ENCODE assay signal across 9 mouse cellular contexts in the genomic region with DNA sequence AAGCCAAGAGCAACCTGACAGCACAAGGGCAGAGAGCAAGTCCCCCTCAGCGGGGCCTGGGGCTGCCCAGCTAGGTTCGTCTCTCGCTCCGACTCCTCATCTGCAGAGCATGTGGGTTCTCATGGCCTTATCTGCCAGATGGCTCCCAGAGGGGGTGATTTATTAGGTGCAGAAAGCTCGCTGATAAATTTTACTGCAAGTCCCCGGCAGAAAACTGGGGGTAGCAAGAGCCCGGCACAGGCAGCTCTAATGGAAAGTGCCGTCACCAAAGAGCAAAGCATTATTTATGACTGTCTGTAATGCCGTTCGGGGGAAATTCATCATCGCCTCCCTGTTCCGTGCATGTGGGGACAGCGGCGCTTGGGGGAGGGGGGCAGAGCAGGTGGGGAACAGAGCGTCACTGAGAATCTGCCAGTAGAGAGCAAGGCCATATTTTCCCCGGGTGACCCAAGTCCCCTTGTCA.
A peak's percentile ranks its signal among the peaks of the same experiment; 100 is the strongest.
DNase-seq lines count a peak whose midpoint lies in the region; ATAC-seq lines count a peak whose summit lies in the region.
"Had no signal": no experiment of that assay in that cellular context is flagged by ENCODE, and none has a peak within 500 bp of the region (broad histone marks: within the 10 kb centered on the region; RNA-seq: fewer than 3 reads in every experiment).

No protein-coding gene starts in this region.

- peaks cover 38% of the 10 kb centered on the region for H3K4me1 ChIP-seq in limb, embryonic 10.5 days
- peaks cover 9% of the 10 kb centered on the region; the same call in 1 of the 2 replicates for H3K4me1 ChIP-seq in stomach, embryonic 15.5 days

- H3K4me2 ChIP-seq in stomach, embryonic 15.5 days = peak overlapping the region; percentile 46

- H3K36me3 ChIP-seq in limb, embryonic 10.5 days = no peaks in the 10 kb centered on the region
- H3K36me3 ChIP-seq in stomach, embryonic 15.5 days = no peaks in the 10 kb centered on the region

- 5% methylated on average over 16 of the region's 16 CpGs for WGBS in limb, embryonic 10.5 days
- 10% methylated on average over 16 of the region's 16 CpGs for WGBS in stomach, embryonic 15.5 days

- no peak for ATAC-seq in stomach, embryonic 15.5 days (ENCODE audit: insufficient read depth, low FRiP score, low read depth)

- peak overlapping the region; percentile 40 for H3K4me3 ChIP-seq in limb, embryonic 10.5 days
- no peak overlapping the region for H3K4me3 ChIP-seq in stomach, embryonic 15.5 days (replicated peaks)

- peak overlapping the region; percentile 43; the same call in 1 of the 2 replicates for H3K27ac ChIP-seq in limb, embryonic 10.5 days
- H3K27ac ChIP-seq in stomach, embryonic 15.5 days = no peak overlapping the region
- H3K27ac ChIP-seq: macrophage had no signal

- peak; percentile 42 for DNase-seq in cerebellum, adult 9-11 months
- no peak for DNase-seq in cerebellum, adult 8-10 months
- peak; percentile 9 for DNase-seq in thymus, postnatal 4 days
- DNase-seq in thymus, postnatal 25 days = no peak
- peak; percentile 79 for DNase-seq in limb, embryonic 10.5 days (ENCODE audit: low spot score)
- no peak for DNase-seq in layer of hippocampus, adult 9-11 months
- no peak for DNase-seq in ovary, adult 18-20 months (ENCODE audit: low spot score)

- peaks cover 99% of the 10 kb centered on the region for H3K27me3 ChIP-seq in limb, embryonic 10.5 days (ENCODE audit: low read depth, poor library complexity, severe bottlenecking)
- H3K27me3 ChIP-seq in stomach, embryonic 15.5 days (replicated peaks) = no peaks in the 10 kb centered on the region

- no peak overlapping the region for H3K9ac ChIP-seq in stomach, embryonic 15.5 days

- H3K9me3 ChIP-seq in limb, embryonic 10.5 days (replicated peaks) = no peaks in the 10 kb centered on the region
- no peaks in the 10 kb centered on the region for H3K9me3 ChIP-seq in stomach, embryonic 15.5 days

Comparison
In these comparisons a context has a peak if more than half of its experiments do, and no peak if none do; other contexts are left out.
1. DNase-seq: peak in cerebellum, adult 9-11 months (single experiment), thymus, postnatal 4 days (single experiment) and limb, embryonic 10.5 days (single experiment); none in cerebellum, adult 8-10 months (single experiment), thymus, postnatal 25 days (single experiment), layer of hippocampus, adult 9-11 months (single experiment) and ovary, adult 18-20 months (single experiment).